Mouse (Mus musculus) midbrain, embryonic 11.5 days (tissue): ENCODE data around the gene Cabcoco1. TPM values are rescaled to one million over a fixed set of nuclear protein-coding genes. Genes with fewer than 3 reads are reported as not detected.

Experiments used
- ATAC-seq: fragments of 200-750 bp; cut with Nextera tagmentation; 2 replicates; pipeline ENCODE4 v1.8.0; 2017; ENCODE audit warnings: moderate TSS enrichment, moderate library complexity; ENCODE audit not compliant: low FRiP score
- DNase-seq: peaks from one replicate; pipeline ENCODE4 v3.0.0; 2015; ENCODE audit warnings: low spot score; ENCODE audit errors: missing footprints
- H3K27ac ChIP-seq: fragments of 300-500 bp; sonication (generic); 2 replicates; pipeline ENCODE4 v1.5.1; 2014; ENCODE audit warnings: low read depth, low read length
- H3K27me3 ChIP-seq: fragments of 300-500 bp; sonication (generic); 2 replicates; pipeline ENCODE4 v1.6.1; 2014; ENCODE audit warnings: mild to moderate bottlenecking, low read length, moderate library complexity, mixed read lengths; ENCODE audit not compliant: control insufficient read depth, insufficient read depth
- H3K36me3 ChIP-seq: fragments of 300-500 bp; sonication (generic); 2 replicates; pipeline ENCODE4 v1.6.1; 2014; ENCODE audit warnings: mild to moderate bottlenecking, low read length, moderate library complexity, mixed read lengths; ENCODE audit not compliant: control insufficient read depth, insufficient read depth
- H3K4me1 ChIP-seq: fragments of 300-500 bp; sonication (generic); 2 replicates; pipeline ENCODE4 v1.6.1; 2014; ENCODE audit warnings: low read length; ENCODE audit not compliant: control insufficient read depth, insufficient read depth
- H3K4me2 ChIP-seq: fragments of 300-500 bp; sonication (generic); 2 replicates; pipeline ENCODE4 v1.6.1; 2014; ENCODE audit warnings: mild to moderate bottlenecking, moderate library complexity
- H3K4me3 ChIP-seq: fragments of 300-500 bp; sonication (generic); 2 replicates; pipeline ENCODE4 v1.5.1; 2014; ENCODE audit warnings: low read depth, low read length
- H3K9ac ChIP-seq: fragments of 300-500 bp; sonication (generic); 2 replicates; pipeline ENCODE4 v1.6.1; 2014; ENCODE audit warnings: low read length
- H3K9me3 ChIP-seq: fragments of 300-500 bp; sonication (generic); 2 replicates; pipeline ENCODE4 v1.6.1; 2016; ENCODE audit warnings: low read length; ENCODE audit not compliant: control insufficient read depth
- WGBS: fragments of 180-500 bp; shearing (Covaris S2); extraction: QIAGEN DNeasy Blood & Tissue Kit; methylation state at CpG from one replicate; pipeline ENCODE4 v1.1.7; 2014; 5-methylcytosine and 5-hydroxymethylcytosine counted together
- polyA plus RNA-seq: library from polyadenylated mRNA; unstranded; fragments of >200 nt; fragmentation: Nextera tagmentation; extraction: Ambion mirVana; gene quantifications from 2 replicates; pipeline ENCODE4 v1.2.1, GENCODE M21; 2014

Cabcoco1 gene
- polyA plus RNA-seq, 1 experiment from 2014 or later: 0.18 TPM

DNA sequence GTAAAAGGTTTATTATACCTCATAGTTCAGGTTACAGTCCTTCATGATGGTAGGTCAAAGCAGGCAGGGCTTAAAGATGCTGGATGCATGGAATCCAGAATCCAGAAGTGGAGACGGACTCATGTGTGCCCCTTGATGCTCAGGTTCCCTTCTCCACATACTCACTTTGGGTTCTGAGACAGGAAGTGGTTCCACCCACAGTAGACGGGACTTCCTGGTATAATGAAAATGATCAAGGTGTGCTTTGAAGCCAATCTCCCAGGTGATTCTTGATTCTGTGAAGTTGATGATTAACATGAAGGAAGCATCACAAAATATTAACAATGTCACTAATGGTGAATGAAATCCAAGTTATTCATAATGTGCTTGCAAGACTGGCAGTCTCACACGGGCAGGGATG is 12.0 kb upstream of the Cabcoco1 start:
- Histone ChIP-seq H3K27ac (no peak overlapping the region), H3K4me2 (no peak overlapping the region), H3K9me3 (no peaks in the 10 kb centered on the region), H3K27me3 (no peaks in the 10 kb centered on the region), H3K4me3 (no peak overlapping the region), H3K9ac (no peak overlapping the region), H3K36me3 (no peaks in the 10 kb centered on the region), H3K4me1 (peaks cover 3% of the 10 kb centered on the region; the same call in 1 of the 2 replicates)
- whole genome bisulfite sequencing: 93% methylated on average over 3 of the region's 3 CpGs
- no peak for DNase-seq
- ATAC-seq: no peak

DNA sequence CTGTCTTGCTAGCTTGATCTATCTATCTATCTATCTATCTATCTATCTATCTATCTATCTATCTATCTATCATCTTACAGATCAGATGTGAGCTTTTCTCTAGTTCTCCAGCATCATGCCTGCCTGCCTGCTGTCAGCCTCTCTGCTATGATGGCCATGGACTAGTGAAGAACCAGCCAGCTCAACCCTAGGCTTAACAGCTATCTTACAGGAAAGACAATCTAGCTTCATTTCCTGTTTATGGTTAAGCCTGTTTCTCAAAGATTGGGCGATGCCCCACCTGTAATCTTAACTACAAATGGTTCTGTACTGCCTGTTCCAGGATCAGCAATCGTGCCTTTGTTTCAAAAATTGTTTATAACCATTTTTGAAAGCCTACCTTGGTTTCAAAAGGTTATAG is 10.9 kb upstream of the Cabcoco1 start:
- H3K4me1 ChIP-seq: no peaks in the 10 kb centered on the region
- H3K36me3 ChIP-seq: no peaks in the 10 kb centered on the region
- H3K4me2 ChIP-seq: no peak overlapping the region
- ATAC-seq (no peak), DNase-seq (no peak)
- 91% methylated on average over 2 of the region's 2 CpGs for WGBS
- H3K9ac ChIP-seq: no peak overlapping the region
- H3K27me3 ChIP-seq: no peaks in the 10 kb centered on the region
- no peak overlapping the region for H3K4me3 ChIP-seq
- no peaks in the 10 kb centered on the region for H3K9me3 ChIP-seq
- H3K27ac ChIP-seq: no peak overlapping the region

DNA sequence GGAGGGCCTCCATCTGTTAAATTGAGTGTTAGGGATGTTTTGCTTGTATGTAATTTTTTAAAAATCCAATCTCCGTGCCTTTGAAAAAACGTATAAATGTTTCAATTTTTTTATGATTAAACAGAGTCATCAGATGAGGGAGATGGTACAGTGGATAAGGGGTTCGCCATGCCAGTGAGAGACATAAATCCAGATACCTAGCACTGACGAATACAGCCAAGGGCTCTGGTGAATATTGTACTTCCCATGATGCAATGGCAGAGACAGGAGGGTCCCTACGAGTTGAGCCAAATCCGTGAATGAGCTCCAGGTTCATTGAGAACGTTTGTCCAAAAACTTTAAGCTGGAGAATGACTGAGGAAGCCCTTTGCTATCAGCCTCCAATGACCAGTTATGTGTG is 9.6 kb upstream of the Cabcoco1 start:
- no peak for DNase-seq
- WGBS: 88% methylated on average over 7 of the region's 7 CpGs

DNA sequence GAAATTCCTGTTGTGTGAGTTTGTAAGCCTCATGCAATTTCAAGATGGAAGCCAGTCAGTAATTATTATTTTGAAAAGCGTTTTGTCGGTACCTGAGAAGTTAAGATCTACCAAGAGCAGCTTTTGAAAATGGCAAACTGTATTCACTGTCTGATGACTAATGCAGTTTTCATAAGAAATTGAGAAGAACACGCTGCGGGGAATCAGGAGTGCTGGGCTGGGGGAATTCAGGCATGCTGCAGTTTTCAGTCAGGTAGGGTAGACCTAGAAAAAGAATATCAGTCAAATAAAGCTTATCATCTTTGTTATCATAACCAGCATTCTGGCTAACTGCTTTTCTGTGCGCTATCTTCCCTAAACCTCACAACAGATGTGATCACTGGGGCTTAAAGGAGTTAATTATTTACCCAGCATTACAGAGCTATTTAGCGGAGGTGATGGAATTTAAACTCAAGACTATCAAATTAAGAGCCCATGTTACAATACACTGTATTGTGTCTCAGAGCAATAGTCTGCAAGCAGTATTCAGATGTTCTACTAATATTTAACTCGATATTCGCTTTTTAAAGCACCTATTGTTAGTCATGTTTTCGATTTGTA is 9.1 kb upstream of the Cabcoco1 start:
- Histone ChIP-seq H3K27me3 (no peaks in the 10 kb centered on the region), H3K4me1 (no peaks in the 10 kb centered on the region), H3K4me2 (no peak overlapping the region), H3K4me3 (no peak overlapping the region), H3K27ac (no peak overlapping the region), H3K9me3 (no peaks in the 10 kb centered on the region), H3K36me3 (no peaks in the 10 kb centered on the region), H3K9ac (no peak overlapping the region)
- WGBS: 89% methylated on average over 9 of the region's 9 CpGs
- DNase-seq: no peak
- no peak for ATAC-seq

More for the DNA sequence above, 9.6 kb upstream of the Cabcoco1 start:
- Histone ChIP-seq H3K9ac (no peak overlapping the region), H3K36me3 (no peaks in the 10 kb centered on the region), H3K4me1 (no peaks in the 10 kb centered on the region), H3K27ac (no peak overlapping the region), H3K4me3 (no peak overlapping the region), H3K27me3 (no peaks in the 10 kb centered on the region), H3K9me3 (no peaks in the 10 kb centered on the region), H3K4me2 (no peak overlapping the region)
- ATAC-seq: no peak

- Histone ChIP-seq H3K4me2 (no peak overlapping the region), H3K9me3 (peaks cover 2% of the 10 kb centered on the region; the same call in 1 of the 2 replicates), H3K4me1 (peaks cover 12% of the 10 kb centered on the region), H3K4me3 (no peak overlapping the region), H3K36me3 (no peaks in the 10 kb centered on the region), H3K27me3 (no peaks in the 10 kb centered on the region), H3K9ac (no peak overlapping the region), H3K27ac (no peak overlapping the region)
- WGBS: 61% methylated on average over 3 of the region's 3 CpGs
- no peak for ATAC-seq
- DNase-seq: no peak
Observed at GRCm38 (mm10) chr10:68543107-68543506, 1.4 kb upstream of the Cabcoco1 start.

GRCm38 (mm10) chr10:68541943-68542420 is 286 bp upstream of the Cabcoco1 start:
- Histone ChIP-seq H3K27me3 (no peaks in the 10 kb centered on the region), H3K4me1 (peaks cover 12% of the 10 kb centered on the region), H3K27ac (no peak overlapping the region), H3K4me3 (no peak overlapping the region), H3K36me3 (no peaks in the 10 kb centered on the region), H3K4me2 (peak overlapping the region; percentile 33), H3K9ac (no peak overlapping the region), H3K9me3 (peaks cover 2% of the 10 kb centered on the region; the same call in 1 of the 2 replicates)
- DNase-seq: no peak
- ATAC-seq: no peak
- WGBS: 47% methylated on average over 7 of the region's 7 CpGs

DNA sequence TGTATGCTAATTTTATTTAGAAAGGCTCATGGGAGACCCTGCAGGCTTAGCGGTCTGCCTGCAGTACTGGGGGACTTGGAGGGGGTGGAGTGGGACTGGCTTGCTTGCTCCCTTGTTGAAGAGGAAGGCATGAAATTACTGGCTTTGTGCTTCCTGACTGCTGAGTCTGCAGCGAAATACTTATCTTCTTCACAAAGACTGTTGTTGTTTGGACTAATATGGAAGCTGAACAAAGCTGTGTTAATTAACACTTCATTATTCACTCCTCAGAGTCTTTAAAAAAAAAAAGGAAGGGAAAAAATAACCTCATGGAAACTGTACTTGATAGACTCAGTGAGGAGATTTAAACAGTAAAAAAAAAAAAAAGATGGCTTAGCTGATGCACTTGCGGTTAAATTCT is 1.1 kb downstream of the Cabcoco1 start:
- ATAC-seq: peak; percentile 87
- Histone ChIP-seq H3K9ac (no peak overlapping the region), H3K4me1 (peaks cover 12% of the 10 kb centered on the region), H3K9me3 (peaks cover 2% of the 10 kb centered on the region; the same call in 1 of the 2 replicates), H3K27ac (no peak overlapping the region), H3K36me3 (no peaks in the 10 kb centered on the region), H3K27me3 (no peaks in the 10 kb centered on the region), H3K4me3 (no peak overlapping the region), H3K4me2 (no peak overlapping the region)
- DNase-seq: peak; percentile 85
- 38% methylated on average over 3 of the region's 3 CpGs for WGBS

DNA sequence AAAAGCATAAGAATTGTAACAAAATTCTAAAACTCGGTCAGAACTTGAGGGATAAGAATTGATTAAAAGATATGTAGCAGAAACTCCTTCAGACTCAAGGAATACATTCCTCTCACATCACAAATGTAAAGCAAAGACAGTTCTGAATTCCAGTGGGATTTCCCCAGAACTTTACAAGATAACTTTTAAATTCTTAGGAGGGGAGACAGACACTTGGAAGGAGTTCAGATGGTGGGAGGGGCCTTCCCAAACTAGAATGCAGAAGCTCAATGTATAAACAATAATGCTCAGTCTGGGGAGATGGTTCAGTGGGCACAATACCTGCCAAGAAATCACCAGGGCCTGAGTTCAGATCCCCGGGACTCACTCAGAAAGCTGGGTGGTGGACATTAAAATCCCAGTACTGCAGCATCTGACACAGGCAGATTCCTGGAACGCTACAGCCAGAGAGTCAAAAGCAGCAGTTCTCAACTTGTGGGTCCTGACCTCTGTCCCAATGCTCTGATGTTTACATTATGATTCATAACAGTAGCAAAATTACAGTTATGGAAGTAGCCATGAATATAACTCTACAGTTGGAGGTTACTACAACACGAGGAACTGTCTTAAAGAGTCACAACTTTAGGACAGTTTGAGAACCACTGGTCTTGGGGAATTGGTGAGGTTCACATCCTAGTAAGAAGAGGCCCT is 4.3 kb downstream of the Cabcoco1 start:
- H3K4me1 ChIP-seq: peaks cover 12% of the 10 kb centered on the region
- H3K4me3 ChIP-seq: no peak overlapping the region
- H3K9ac ChIP-seq: no peak overlapping the region
- 79% methylated on average over 4 of the region's 4 CpGs for WGBS
- no peak overlapping the region for H3K4me2 ChIP-seq
- no peaks in the 10 kb centered on the region for H3K36me3 ChIP-seq
- H3K9me3 ChIP-seq: peaks cover 2% of the 10 kb centered on the region; the same call in 1 of the 2 replicates
- no peaks in the 10 kb centered on the region for H3K27me3 ChIP-seq
- no peak overlapping the region for H3K27ac ChIP-seq
- peak; percentile 75 for DNase-seq
- no peak for ATAC-seq

DNA sequence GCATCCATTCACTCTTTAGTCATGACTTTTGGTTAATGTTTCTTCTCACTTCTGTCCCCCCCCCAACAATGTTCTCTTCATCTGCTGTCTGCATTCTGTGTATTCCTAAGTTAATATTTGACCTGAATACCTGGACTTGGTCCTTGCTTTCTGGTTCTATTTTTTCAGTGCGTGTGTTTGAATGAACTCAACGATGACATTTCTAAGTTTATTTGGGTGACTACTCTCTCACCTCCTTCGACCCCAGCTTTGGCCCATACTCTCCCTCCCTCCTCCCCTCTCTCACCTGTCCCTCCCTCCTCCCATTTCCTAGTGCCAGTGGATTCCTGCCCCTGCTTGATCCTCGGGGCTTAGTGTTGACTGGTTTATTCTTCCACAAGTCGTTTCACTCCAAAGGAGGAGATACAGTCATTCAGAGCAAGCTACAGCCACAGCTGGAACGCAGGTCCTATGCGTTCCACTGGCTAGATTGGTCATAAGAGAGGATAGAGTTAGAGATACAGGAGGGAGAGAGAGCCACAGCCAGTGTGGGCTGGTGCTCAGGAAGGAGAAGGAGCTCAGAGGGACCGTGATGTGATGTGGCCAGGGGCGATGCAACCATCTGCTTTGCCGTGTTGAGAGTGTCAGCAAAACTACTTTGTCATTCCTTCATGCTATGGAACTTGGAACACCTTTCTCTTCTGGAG is 12.2 kb downstream of the Cabcoco1 start:
- Histone ChIP-seq H3K4me3 (no peak overlapping the region), H3K9ac (no peak overlapping the region), H3K9me3 (no peaks in the 10 kb centered on the region), H3K4me1 (no peaks in the 10 kb centered on the region), H3K4me2 (no peak overlapping the region), H3K36me3 (no peaks in the 10 kb centered on the region), H3K27ac (no peak overlapping the region), H3K27me3 (no peaks in the 10 kb centered on the region)
- 87% methylated on average over 10 of the region's 10 CpGs for WGBS
- ATAC-seq: no peak
- DNase-seq: no peak
